Mouse (Mus musculus) 416B (cell line): ENCODE results near the gene Pbld2.

ENCODE experiments used
- DNase-seq: peaks from one replicate; pipeline ENCODE4 v3.0.0; 2011; ENCODE audit warnings: low read depth

The Pbld2 gene

GRCm38 (mm10) chr10:63062696-63063095 lies 38.6 kb downstream of the Pbld2 start:
- no peak for DNase-seq

- DNase-seq, result no peak
These were observed 39.2 kb downstream of the Pbld2 start for GRCm38 (mm10) chr10:63063365-63063764.

- no peak for DNase-seq
These were observed 40.4 kb downstream of the Pbld2 start for GRCm38 (mm10) chr10:63064516-63064915.

- no peak for DNase-seq
These were observed 41.4 kb downstream of the Pbld2 start for GRCm38 (mm10) chr10:63065561-63065960.

DNA sequence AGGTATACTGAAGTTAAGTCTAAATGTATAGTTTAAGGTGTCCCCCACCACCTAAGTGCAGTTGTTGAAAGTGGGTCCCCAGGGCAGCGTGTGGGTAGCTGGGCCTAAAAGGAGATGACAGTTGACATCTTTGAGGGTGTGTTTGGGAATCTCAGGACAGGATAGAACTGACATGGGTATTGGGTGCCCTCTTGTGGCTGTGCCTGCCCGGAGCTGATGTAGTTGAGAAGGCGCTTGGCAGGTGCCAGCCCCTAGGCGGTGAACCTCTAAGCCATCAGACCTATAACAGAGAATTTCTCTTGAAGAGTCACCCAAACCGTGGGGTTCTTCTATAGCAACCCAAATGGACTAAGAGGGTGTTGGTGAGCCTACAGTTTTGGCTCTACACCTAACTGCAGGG lies 41.9 kb downstream of the Pbld2 start:
- peak; percentile 74 for DNase-seq

- DNase-seq, result peak; percentile 54
These were observed 62.2 kb downstream of the Pbld2 start for GRCm38 (mm10) chr10:63086304-63086703.

- DNase-seq, result peak; percentile 36
These were observed 65.1 kb downstream of the Pbld2 start for GRCm38 (mm10) chr10:63089103-63089757.

DNA sequence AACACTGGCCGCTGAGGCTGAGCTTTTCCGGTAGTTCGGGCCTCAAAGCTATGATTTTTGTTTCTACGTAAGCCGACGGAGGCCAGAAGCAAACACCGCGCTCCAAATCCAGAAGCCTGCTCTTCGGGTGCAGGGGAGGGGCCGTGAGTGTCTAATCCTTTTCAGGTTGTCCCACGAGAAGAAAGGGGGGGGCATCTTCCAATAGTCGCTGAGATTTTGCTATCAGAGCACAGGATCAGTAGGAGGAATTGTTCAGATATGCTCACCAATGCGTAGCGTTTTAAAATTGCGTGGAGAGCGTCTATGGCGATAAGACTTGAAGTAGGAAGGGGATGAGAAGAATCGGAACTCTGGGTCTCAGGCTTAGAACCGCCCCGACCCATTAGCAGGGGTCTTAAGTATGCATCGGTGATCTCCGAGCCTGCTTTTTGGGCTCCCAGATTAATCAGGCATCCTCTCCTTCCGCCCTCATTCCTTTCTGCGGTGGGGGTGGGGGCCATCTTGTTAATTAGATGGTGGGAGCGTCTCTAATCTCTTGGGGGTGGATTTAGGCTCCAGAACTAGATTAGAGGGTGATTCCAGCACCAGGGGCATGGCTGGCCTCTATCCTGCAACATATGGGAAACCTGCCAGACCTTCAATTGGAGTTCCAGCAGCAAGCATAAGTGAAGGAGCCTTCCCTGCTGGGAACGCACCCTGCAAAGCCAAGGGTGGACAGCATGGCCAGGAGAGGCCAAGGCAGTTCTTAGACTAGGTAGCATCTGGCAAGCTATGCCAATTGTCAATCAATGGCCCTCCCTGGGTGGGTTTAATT lies 65.8 kb downstream of the Pbld2 start:
- DNase-seq, result no peak

- DNase-seq, result no peak
These were observed 67.8 kb downstream of the Pbld2 start for GRCm38 (mm10) chr10:63091915-63092314.

GRCm38 (mm10) chr10:63092616-63093550 lies 68.8 kb downstream of the Pbld2 start:
- DNase-seq, result no peak

DNA sequence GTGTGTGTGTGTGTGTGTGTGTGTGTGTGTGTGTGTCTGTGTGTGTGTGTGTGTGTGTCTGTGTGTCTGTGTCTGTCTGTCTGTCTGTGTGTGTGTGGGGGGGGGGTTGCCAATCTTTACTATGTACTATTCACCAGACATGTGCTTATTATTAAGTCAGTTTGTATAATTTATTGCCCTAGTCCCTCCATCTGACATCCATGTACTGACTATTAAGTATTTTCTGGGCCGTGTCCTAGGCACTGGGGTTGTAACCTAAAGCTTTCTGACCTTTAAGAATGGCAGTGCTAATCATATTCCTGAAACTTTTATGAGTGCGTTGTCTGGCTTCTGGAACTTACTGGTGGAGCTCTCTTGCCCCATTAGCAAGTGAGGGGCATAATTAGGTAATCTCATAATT lies 72.6 kb downstream of the Pbld2 start:
- no peak for DNase-seq

DNA sequence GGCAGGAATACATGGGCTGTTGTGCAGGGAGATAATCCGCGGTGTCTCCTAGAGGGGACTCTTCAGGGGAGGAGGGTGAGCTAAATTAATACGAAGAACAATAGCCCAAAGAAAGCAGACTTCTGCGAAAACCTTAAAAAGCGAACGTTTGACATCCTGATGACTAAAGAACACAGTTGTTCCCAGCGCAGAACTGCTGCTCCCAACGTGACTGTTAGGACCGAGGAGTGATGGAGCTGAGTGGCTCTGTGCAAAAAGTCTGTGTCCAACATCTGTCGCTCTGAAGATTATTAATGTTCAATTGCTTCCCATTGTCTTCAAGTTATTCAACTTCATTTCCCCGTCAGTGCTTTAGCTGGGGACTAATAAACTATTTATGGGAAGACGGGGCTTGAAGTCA lies 74.1 kb downstream of the Pbld2 start:
- no peak for DNase-seq

DNA sequence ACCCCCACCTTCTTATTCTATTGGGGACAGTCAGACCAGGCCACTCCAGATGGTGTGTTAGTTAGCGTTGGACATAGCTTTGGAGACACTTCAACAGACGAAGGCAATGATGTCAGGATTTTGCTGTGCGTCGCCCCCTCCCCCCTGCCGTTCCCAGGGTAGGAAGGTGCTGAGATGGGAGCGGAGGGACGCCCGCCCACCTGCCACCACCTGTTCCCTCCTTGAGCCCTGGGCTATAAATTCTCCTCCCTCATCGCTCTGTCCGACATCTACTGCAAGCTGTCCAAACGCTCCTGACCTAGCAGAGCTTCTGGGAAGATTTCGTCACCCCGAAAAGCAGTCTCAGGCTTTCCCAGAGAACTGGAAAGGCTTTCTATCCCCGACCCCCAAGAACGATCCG lies 75.4 kb downstream of the Pbld2 start, which contains the start of gene Atoh7:
TSS of gene Atoh7 (plus strand) at position 131 of the 400 bp plus-strand sequence.
- DNase-seq, result no peak

GRCm38 (mm10) chr10:63099941-63100562 lies 75.9 kb downstream of the Pbld2 start:
- DNase-seq, result no peak

- DNase-seq, result no peak
These were observed 76.5 kb downstream of the Pbld2 start for GRCm38 (mm10) chr10:63100657-63101056.
